Mouse (Mus musculus): ENCODE measurements at regions not wholly inside any gene's neighbourhood (a gene's known extent, or its start where the extent isn't known, plus 50 kb on each side); places are given as distances from the start of the nearest gene placed in this dataset.

- TF ChIP-seq CTCF (IDR thresholded peaks at IDR 0.05; ENCODE audit: low read depth, low read length) (no peak), GATA1 (IDR thresholded peaks at IDR 0.05; ENCODE audit: borderline replicate concordance, low read length) (no peak), TAL1 (conservative IDR thresholded peaks at IDR 0.05; ENCODE audit: low read depth, low read length) (no peak)
Measured at GRCm38 (mm10) chr13:4858341-4858740, 249.4 kb upstream of the Akr1e1 start.
